Mouse (Mus musculus) embryonic fibroblast, embryonic 13.5 days (primary cell): ENCODE measurements around the gene Snapin.

Experiments
- CTCF ChIP-seq: IDR thresholded peaks from 2 replicates; pipeline ENCODE4 v1.5.1; 2011; ENCODE audit warnings: mild to moderate bottlenecking, control low read depth, low read length, moderate library complexity, borderline replicate concordance; ENCODE audit not compliant: insufficient read depth
- POLR2A ChIP-seq: IDR thresholded peaks from 2 replicates; pipeline ENCODE4 v1.6.1; 2011; ENCODE audit warnings: low read depth, mild to moderate bottlenecking, control low read depth, low read length, moderate library complexity

GRCm38 (mm10) chr3:90493831-90494540 is 3.2 kb upstream of the Snapin start:
- no peak for TF ChIP-seq CTCF
- TF ChIP-seq POLR2A = no peak
